Mouse (Mus musculus) midbrain, embryonic 16.5 days (tissue): ENCODE data around the gene Nrxn2. TPM values are rescaled to one million over a fixed set of nuclear protein-coding genes. Genes with fewer than 3 reads are reported as not detected.

Experiments used
- ATAC-seq: fragments of 200-750 bp; cut with Nextera tagmentation; 2 replicates; pipeline ENCODE4 v1.8.0; 2017; ENCODE audit warnings: moderate TSS enrichment
- H3K27ac ChIP-seq: fragments of 300-500 bp; sonication (generic); 2 replicates; pipeline ENCODE4 v1.5.1; 2014; ENCODE audit warnings: mild to moderate bottlenecking, low read length, mixed read lengths
- H3K27me3 ChIP-seq: fragments of 300-500 bp; sonication (generic); 2 replicates; pipeline ENCODE4 v1.6.1; 2014; ENCODE audit warnings: low read depth, low read length, mixed read lengths; ENCODE audit not compliant: control insufficient read depth, insufficient read depth
- H3K36me3 ChIP-seq: fragments of 300-500 bp; sonication (generic); 2 replicates; pipeline ENCODE4 v1.6.1; 2014; ENCODE audit warnings: mild to moderate bottlenecking, low read length, moderate library complexity, mixed read lengths; ENCODE audit not compliant: control insufficient read depth, insufficient read depth
- H3K4me1 ChIP-seq: fragments of 300-500 bp; sonication (generic); 2 replicates; pipeline ENCODE4 v1.6.1; 2014; ENCODE audit warnings: mild to moderate bottlenecking, low read length, mixed read lengths; ENCODE audit not compliant: control insufficient read depth, insufficient read depth
- H3K4me2 ChIP-seq: fragments of 300-500 bp; sonication (generic); 2 replicates; pipeline ENCODE4 v1.6.1; 2014; ENCODE audit warnings: mild to moderate bottlenecking, low read length, mixed read lengths
- H3K4me3 ChIP-seq: fragments of 300-500 bp; sonication (generic); 2 replicates; pipeline ENCODE4 v1.5.1; 2014; ENCODE audit warnings: low read depth, mild to moderate bottlenecking, low read length, moderate library complexity, mixed read lengths
- H3K9ac ChIP-seq: fragments of 300-500 bp; sonication (generic); 2 replicates; pipeline ENCODE4 v1.6.1; 2014; ENCODE audit warnings: low read depth, low read length, mixed read lengths
- H3K9me3 ChIP-seq: fragments of 300-500 bp; sonication (generic); replicated peaks from 2 replicates; pipeline ENCODE4 v1.6.1; 2014; ENCODE audit warnings: mild to moderate bottlenecking, low read length, mixed read lengths; ENCODE audit not compliant: control insufficient read depth, poor library complexity, severe bottlenecking
- WGBS: fragments of 180-500 bp; shearing (Covaris S2); extraction: QIAGEN DNeasy Blood & Tissue Kit; methylation state at CpG from one replicate; pipeline ENCODE4 v1.1.7; 2014; 5-methylcytosine and 5-hydroxymethylcytosine counted together
- polyA plus RNA-seq: library from polyadenylated mRNA; unstranded; fragments of >200 nt; fragmentation: Nextera tagmentation; extraction: Ambion mirVana; gene quantifications from 2 replicates; pipeline ENCODE4 v1.2.1, GENCODE M21; 2015

Gene Nrxn2
- polyA plus RNA-seq, 1 experiment from 2014 or later, result 37.5 TPM

DNA sequence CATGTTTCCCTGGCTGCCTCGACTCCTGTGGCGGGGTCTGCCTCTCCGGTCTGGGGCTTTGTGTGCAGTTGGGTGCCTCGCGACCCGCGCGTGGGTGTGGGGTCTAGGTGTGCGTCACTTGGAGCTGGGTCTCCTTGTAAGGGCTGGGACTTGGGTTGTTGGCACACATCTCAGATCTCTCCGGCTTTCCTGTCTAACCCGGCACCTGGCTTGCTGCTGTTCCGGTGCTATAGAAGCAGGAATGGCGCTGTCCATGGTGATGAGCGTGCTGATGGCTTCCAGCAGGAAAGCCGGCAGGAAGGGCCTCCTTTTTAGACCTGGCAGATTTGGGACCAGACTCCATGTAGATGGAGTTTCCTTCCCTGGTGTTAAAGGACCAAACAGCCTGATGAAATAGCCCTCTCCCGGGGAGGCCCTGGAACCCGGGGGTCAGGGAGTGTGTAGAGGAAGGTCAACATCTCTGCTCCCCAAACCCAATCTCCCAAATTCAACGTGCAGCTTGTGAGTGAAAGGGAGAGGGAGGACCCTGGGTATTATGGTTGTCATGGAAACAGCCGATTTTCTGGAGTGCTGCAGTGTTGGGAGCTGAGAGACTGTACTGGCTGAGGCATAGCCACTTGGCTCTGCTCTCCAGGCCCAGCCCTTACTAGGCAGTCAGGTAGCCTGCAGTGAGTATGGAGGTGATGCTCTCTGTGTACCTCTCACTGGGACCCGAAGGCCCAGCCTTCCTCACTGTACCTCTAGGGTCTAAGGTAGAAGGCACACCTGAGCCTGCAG lies 84.2 kb downstream of the Nrxn2 start:
- Histone ChIP-seq H3K9me3 (no peaks in the 10 kb centered on the region), H3K4me2 (peak overlapping the region; percentile 91), H3K27me3 (no peaks in the 10 kb centered on the region), H3K27ac (peak overlapping the region; percentile 85), H3K4me1 (peaks cover 47% of the 10 kb centered on the region), H3K4me3 (peak overlapping the region; percentile 91), H3K36me3 (peaks cover 19% of the 10 kb centered on the region; the same call in 1 of the 2 replicates), H3K9ac (peak overlapping the region; percentile 66)
- ATAC-seq, result peak; percentile 63
- 3% methylated on average over 20 of the region's 20 CpGs for WGBS

DNA sequence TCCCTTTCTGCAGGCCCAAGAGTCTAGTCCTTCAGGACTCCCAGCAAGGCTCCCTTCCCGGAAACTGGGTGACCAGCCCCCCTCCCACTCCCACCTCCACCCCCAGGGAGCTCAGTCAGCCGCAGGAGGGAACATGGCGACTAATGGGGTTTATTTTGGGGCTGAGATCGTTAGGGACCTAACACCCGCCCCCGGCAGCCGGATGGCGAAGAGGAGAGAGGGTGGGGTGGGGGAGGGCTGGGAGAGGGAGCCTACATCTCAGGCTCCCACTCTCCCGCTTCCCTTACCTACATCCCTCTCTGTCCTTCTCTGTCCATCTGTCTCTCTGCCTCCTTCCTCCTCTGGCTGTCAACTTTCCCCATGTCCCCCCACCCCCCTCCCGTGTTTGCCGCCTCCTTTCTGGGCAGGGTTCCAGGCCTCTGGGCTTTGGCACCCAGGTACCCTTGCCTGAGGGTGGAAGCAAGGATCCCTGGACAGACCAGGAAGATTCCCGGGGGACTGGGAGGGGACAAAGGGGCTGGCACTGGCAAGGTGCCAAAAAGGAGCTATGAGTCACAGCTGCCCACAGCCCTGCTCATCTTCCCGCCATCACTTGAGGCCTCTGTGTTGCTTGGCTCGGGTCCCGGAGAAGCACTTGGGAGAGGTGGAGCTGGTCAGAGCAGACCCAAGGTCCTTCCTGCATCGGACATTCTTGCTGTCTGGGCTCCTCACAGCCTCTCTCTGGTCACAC lies 85.6 kb downstream of the Nrxn2 start:
- Histone ChIP-seq H3K9ac (peak overlapping the region; percentile 66), H3K4me2 (peak overlapping the region; percentile 91; the same call in 1 of the 2 replicates), H3K4me3 (no peak overlapping the region), H3K27ac (peak overlapping the region; percentile 85), H3K9me3 (no peaks in the 10 kb centered on the region), H3K27me3 (no peaks in the 10 kb centered on the region), H3K36me3 (peaks cover 23% of the 10 kb centered on the region; the same call in 1 of the 2 replicates), H3K4me1 (peaks cover 47% of the 10 kb centered on the region)
- 42% methylated on average over 15 of the region's 16 CpGs for WGBS
- no peak for ATAC-seq

DNA sequence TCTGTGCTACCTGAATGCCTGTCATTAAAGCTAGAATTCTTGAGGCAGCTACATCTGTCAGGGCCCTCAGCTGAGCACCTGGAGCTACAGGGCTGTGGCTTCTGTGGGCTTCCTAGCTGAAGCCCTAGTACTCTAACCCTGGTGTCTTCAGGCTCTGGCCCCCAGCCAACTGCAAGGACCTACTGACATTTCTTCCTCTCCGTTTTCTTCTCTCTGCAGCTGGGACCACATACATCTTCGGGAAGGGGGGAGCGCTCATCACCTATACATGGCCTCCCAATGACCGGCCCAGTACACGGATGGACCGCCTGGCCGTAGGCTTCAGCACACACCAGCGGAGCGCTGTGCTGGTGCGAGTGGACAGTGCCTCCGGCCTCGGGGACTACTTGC lies 86.1 kb downstream of the Nrxn2 start:
- Histone ChIP-seq H3K4me2 (peak overlapping the region; percentile 91; the same call in 1 of the 2 replicates), H3K4me3 (no peak overlapping the region), H3K36me3 (peaks cover 26% of the 10 kb centered on the region; the same call in 1 of the 2 replicates), H3K9ac (peak overlapping the region; percentile 66; the same call in 1 of the 2 replicates), H3K9me3 (no peaks in the 10 kb centered on the region), H3K4me1 (peaks cover 47% of the 10 kb centered on the region), H3K27ac (peak overlapping the region; percentile 85; the same call in 1 of the 2 replicates), H3K27me3 (no peaks in the 10 kb centered on the region)
- 93% methylated on average over 12 of the region's 12 CpGs for WGBS
- ATAC-seq, result no peak

DNA sequence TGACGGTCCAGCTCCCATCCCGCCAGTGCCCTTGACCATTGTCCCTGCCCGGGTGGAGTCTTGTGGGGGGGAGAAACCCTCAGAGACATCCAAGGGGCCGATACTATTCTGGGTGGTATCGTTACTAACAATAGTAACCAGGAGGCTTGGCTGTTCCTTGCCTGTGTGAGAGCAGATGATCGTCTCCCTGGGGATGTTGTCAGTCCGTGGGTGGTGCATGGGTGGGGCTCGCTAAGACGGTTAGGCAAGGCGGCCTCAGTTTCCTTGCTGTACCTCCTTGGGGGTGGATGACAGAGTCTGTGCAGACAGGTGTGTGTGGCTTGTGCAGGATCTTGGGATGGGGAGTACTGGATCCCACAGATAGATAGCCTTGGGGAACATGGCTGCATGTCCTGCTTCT lies 88.9 kb downstream of the Nrxn2 start:
- Histone ChIP-seq H3K4me2 (no peak overlapping the region), H3K27ac (no peak overlapping the region), H3K27me3 (no peaks in the 10 kb centered on the region), H3K4me1 (peaks cover 28% of the 10 kb centered on the region), H3K9me3 (no peaks in the 10 kb centered on the region), H3K4me3 (no peak overlapping the region), H3K9ac (no peak overlapping the region), H3K36me3 (peaks cover 39% of the 10 kb centered on the region)
- WGBS, result 46% methylated on average over 10 of the region's 10 CpGs
- no peak for ATAC-seq

- H3K4me2 ChIP-seq, result no peak overlapping the region
- peaks cover 41% of the 10 kb centered on the region for H3K36me3 ChIP-seq
- 83% methylated on average over 10 of the region's 10 CpGs for WGBS
- no peak overlapping the region for H3K9ac ChIP-seq
- no peak overlapping the region for H3K27ac ChIP-seq
- peaks cover 6% of the 10 kb centered on the region; the same call in 1 of the 2 replicates for H3K4me1 ChIP-seq
- no peak for ATAC-seq
- no peaks in the 10 kb centered on the region for H3K9me3 ChIP-seq
- no peaks in the 10 kb centered on the region for H3K27me3 ChIP-seq
- H3K4me3 ChIP-seq, result no peak overlapping the region
Observed at GRCm38 (mm10) chr19:6509881-6510280, 91.3 kb downstream of the Nrxn2 start.

DNA sequence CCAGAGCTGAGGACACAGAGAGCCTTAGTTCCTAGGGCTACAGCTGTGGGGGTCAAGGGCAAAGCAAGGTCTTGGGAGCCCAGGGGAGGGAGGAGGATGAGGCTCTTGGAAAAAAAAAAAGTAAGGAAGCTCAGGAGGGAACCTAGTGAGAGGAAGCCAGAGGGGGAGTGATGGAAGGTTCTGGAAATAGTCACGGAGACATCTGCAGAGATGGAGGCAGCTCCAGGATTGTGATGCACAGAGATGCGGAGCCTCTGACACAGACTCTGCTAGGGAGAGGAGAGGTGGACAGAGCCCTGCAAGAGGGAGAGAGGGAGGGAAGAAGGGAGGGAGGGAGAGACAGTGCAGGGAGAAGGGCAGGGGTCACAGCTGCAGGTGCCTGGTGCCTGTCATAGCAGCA lies 92.0 kb downstream of the Nrxn2 start:
- H3K27ac ChIP-seq, result no peak overlapping the region
- H3K27me3 ChIP-seq, result no peaks in the 10 kb centered on the region
- H3K9me3 ChIP-seq, result no peaks in the 10 kb centered on the region
- H3K36me3 ChIP-seq, result peaks cover 35% of the 10 kb centered on the region
- WGBS, result 89% methylated on average over 2 of the region's 2 CpGs
- H3K4me2 ChIP-seq, result no peak overlapping the region
- H3K4me3 ChIP-seq, result no peak overlapping the region
- H3K9ac ChIP-seq, result no peak overlapping the region
- peaks cover 5% of the 10 kb centered on the region; the same call in 1 of the 2 replicates for H3K4me1 ChIP-seq
- ATAC-seq, result no peak

DNA sequence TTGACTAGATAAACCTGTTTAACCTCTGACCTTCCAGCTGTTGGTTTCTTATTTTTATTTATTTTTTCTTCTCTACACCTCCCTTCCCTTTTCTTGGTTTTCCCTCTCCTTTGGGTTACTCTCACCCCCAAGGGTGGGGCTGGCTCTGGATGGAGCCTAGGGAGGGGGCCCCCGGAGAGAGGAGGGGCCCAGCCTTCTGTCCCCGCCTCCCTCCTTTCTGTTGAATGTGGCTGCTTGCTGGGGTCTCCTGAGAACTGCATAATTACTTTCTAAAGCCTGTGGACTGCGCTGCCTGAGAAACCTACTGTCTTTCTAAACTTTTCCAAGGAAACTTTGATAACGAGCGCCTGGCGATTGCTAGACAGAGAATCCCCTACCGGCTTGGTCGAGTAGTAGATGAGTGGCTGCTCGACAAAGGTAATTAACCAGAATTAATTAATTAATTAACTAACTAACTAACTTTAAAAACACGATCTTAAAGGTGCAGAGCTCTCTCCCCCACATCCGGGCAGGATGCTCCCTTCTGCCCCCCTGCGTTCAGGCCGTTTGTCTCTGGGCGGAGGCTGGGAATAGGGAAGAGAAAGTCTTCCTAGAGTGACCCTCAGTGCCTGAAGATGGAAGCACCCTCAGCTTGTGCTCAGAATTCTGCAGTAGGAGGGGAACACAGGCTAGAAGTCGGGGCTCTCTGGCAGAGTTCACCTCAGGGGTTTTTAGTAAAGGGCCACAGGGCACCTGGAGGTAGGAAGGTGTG lies 95.0 kb downstream of the Nrxn2 start:
- no peaks in the 10 kb centered on the region for H3K27me3 ChIP-seq
- 6% methylated on average over 15 of the region's 15 CpGs for WGBS
- H3K4me3 ChIP-seq, result no peak overlapping the region
- no peak overlapping the region for H3K4me2 ChIP-seq
- H3K4me1 ChIP-seq, result peaks cover 13% of the 10 kb centered on the region
- H3K9me3 ChIP-seq, result no peaks in the 10 kb centered on the region
- no peak for ATAC-seq
- peaks cover 29% of the 10 kb centered on the region for H3K36me3 ChIP-seq
- no peak overlapping the region for H3K9ac ChIP-seq
- H3K27ac ChIP-seq, result no peak overlapping the region

DNA sequence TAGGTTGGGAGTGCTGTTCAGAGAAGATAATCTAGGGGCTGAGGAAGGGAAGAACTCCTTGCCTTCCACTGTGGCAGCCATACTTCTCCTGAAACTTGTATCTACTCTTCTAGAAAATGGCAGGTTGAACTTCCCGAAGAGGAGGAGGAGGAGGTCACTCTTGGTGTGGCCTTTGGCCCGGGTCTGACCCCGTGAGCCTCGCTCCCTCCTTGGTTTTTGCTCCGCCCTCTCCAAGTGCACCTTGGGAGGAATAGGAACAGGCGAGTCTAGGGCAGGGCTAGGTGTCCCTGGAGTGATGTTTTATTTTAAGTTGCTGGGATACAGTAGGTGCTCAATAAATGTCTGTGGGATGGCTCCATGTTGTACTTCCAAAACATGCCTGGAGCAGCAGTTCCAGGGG lies 96.4 kb downstream of the Nrxn2 start:
- Histone ChIP-seq H3K9ac (no peak overlapping the region), H3K36me3 (peaks cover 24% of the 10 kb centered on the region), H3K27me3 (no peaks in the 10 kb centered on the region), H3K27ac (no peak overlapping the region), H3K4me2 (no peak overlapping the region), H3K4me3 (no peak overlapping the region), H3K4me1 (peaks cover 23% of the 10 kb centered on the region), H3K9me3 (no peaks in the 10 kb centered on the region)
- WGBS, result 86% methylated on average over 6 of the region's 6 CpGs
- no peak for ATAC-seq
